Mouse (Mus musculus): ENCODE results near the gene Lrig2. TPM values are rescaled to one million over a fixed set of nuclear protein-coding genes. Genes with fewer than 3 reads are reported as not detected.

Gene Lrig2
- total RNA-seq, 2 experiments from 2014 or later, result 25.8 to 26.8 TPM

- intact Hi-C loops (cut with DNase I), result no loop called here
- DNase-seq (ENCODE audit: extremely low spot score in 1 of 2, low spot score in 2 of 2), result no peak
Measured at GRCm38 (mm10) chr3:104399296-104400045, 112.2 kb downstream of the Lrig2 start.

- intact Hi-C loops (cut with DNase I), result no loop called here
- DNase-seq (ENCODE audit: extremely low spot score in 1 of 2, low spot score in 2 of 2), result no peak
Measured at GRCm38 (mm10) chr3:104397316-104397715, 114.4 kb downstream of the Lrig2 start.

GRCm38 (mm10) chr3:104396736-104397081, 115.0 kb downstream of the Lrig2 start:
- no peak for DNase-seq (ENCODE audit: extremely low spot score in 1 of 2, low spot score in 2 of 2)
- intact Hi-C loops (cut with DNase I), result no loop called here

DNA sequence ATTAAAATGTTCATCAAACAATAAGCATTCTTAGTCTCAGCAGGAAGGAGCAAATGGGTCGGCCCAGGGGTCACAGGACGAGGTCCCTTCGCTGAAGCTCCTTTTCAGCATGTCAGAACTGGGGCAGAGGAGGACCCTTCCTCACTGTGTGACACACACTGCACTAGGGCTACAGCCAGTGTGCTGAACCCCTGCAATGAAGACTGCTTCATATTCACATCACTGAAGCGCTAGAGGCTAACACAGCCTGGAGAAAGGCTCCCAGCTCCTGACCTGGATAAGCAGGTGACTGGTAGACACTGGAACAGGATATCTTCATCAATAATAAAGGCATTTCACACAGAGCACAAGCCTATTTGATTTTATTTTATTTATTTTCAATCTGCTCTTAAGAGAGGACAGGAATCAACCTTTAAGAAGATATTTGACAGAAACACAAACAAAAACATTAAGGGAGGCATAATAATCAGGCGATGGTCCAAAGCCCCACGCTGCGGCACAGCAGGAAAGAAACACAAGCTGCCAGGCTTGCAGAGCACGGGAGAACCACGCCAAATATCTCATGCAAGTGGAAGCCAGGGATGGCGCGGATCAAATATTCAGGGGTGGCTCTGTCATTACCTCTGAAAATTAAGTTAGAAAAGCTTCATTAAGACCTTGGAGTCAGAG, 115.5 kb downstream of the Lrig2 start:
- intact Hi-C loops (cut with DNase I), result no loop called here
- DNase-seq (ENCODE audit: extremely low spot score in 1 of 2, low spot score in 2 of 2), result peak in 1 of 2 experiments; percentile 36

GRCm38 (mm10) chr3:104390072-104390471, 121.6 kb downstream of the Lrig2 start:
- DNase-seq (ENCODE audit: extremely low spot score in 1 of 2, low spot score in 2 of 2), result no peak
- intact Hi-C loops (cut with DNase I), result no loop called here

DNA sequence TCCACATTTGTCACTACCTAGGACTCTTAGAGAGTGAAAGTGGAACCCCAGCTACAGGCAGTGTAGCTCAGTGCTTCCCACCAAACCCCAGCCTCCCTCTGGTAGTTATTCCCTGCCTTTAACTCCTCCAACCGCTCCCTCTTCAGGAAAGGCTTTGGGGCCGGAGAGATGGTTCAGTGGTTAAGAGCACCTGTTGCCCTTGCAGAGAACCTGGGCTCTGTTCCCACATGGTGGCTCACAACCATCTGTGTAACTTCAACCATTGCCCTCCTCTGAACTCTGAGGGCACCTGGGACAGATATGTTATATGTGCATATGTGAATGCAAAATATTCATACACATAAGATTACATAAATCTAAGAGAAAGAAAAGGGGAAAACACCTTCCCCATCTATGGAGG, 122.3 kb downstream of the Lrig2 start:
- intact Hi-C loops (cut with DNase I), result no loop called here
- DNase-seq (ENCODE audit: extremely low spot score in 1 of 2, low spot score in 2 of 2), result no peak

DNA sequence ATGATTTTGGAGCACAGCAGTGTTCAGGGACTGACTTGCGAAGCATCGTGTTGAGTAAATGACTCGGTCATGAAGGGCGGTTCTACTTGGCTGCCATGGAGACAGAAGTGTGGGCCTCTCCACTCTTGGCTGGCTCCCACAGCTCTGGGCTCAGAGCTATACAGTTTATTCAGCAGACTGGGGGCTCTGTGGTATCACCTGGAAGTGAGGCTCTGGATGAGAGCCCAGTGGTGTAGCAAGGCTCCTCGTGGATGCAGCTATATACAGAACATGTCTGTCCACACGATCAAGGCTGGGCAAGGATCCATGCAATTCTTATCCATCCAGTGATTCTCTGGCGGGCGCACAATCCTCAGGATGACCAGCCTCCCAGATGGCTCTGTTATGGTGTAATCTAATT, 126.1 kb downstream of the Lrig2 start:
- peak; percentile 27 to 53 for DNase-seq (ENCODE audit: extremely low spot score in 1 of 2, low spot score in 2 of 2)
- intact Hi-C loops (cut with DNase I), result no loop called here

DNA sequence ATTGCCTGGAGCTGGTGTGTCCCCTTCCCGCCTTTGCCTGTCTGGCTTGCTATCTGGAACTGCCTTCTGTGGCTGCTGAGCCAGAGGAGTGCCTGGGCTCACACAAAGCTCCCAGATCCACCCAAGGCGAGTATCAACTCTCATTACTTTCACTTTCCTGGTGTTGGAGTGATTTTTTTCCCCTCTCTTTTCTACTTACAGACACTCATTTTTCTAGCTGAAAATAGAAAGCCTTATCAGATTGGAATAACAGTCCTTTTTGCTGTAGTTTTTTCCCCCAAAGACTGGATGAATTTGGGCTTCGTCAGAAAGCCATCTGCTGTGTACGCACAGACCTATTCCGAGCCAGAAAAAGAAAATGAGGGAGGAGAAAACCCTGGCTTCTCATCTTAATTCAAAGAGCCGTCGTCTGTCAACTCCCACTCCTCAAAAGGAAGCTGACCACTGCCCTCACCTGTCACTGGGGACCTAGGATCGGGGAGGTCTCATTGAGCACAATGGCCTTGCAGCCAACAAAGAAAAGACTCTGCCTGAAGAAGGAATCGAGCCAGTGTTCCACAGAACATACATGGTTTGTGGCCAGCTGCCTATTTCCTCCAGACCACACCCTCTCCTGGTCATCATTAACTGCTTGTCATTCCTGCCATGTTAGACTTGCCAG, 127.9 kb downstream of the Lrig2 start:
- DNase-seq (ENCODE audit: extremely low spot score in 1 of 2, low spot score in 2 of 2), result peak; percentile 28 to 46
- intact Hi-C loops (cut with DNase I), result no loop called here

DNA sequence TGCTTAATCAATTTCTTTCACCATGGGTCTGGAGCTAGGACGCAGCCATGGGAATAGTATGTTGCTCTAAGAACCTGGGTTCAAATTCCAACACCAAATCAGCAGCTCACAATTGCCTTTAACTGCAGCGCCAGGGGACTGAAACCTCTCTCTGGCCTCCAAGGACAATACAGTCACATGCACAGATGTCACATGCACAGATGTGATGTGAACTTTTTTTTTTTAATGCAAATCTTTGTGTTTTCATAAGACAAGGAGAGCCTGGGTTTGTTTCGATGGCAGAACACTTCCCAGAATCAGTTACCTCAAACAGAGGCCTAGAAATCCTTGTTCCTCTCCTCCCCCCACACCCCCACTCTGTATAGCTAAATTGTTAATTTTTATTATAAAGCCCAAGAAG, 133.5 kb downstream of the Lrig2 start:
- intact Hi-C loops (cut with DNase I), result no loop called here
- DNase-seq (ENCODE audit: extremely low spot score in 1 of 2, low spot score in 2 of 2), result no peak

- DNase-seq (ENCODE audit: extremely low spot score in 1 of 2, low spot score in 2 of 2), result peak in 1 of 2 experiments; percentile 44
Measured at GRCm38 (mm10) chr3:104373907-104374306, 137.8 kb downstream of the Lrig2 start.

GRCm38 (mm10) chr3:104372374-104372773, 139.3 kb downstream of the Lrig2 start:
- intact Hi-C loops (cut with DNase I), result no loop called here
- DNase-seq (ENCODE audit: extremely low spot score in 1 of 2, low spot score in 2 of 2), result no peak

More at GRCm38 (mm10) chr3:104373907-104374306, 137.8 kb downstream of the Lrig2 start:
- intact Hi-C loops (cut with DNase I), result no loop called here

GRCm38 (mm10) chr3:104367912-104368311, 143.8 kb downstream of the Lrig2 start:
- no peak for DNase-seq (ENCODE audit: extremely low spot score in 1 of 2, low spot score in 2 of 2)
- intact Hi-C loops (cut with DNase I), result no loop called here

DNA sequence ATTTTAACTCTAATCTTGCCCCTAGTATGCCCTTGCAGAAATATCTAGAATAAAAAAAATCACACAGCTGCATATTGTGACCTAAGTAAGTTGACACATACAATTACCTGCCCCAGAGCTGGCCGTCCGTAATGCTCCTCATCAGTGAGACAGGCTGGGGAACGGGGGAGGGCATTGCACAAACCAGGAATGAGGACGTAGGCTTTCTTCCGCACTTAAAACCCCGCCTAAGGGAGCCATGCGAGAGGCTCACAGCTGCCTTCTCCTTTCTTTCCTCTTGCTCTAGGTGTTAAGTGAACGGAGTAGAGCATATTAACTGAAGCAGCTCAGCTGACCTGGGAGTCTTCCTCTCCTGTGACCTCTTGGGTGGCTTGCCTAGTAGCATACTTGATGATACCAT, 149.9 kb downstream of the Lrig2 start:
- intact Hi-C loops (cut with DNase I), result no loop called here
- no peak for DNase-seq (ENCODE audit: extremely low spot score in 1 of 2, low spot score in 2 of 2)

DNA sequence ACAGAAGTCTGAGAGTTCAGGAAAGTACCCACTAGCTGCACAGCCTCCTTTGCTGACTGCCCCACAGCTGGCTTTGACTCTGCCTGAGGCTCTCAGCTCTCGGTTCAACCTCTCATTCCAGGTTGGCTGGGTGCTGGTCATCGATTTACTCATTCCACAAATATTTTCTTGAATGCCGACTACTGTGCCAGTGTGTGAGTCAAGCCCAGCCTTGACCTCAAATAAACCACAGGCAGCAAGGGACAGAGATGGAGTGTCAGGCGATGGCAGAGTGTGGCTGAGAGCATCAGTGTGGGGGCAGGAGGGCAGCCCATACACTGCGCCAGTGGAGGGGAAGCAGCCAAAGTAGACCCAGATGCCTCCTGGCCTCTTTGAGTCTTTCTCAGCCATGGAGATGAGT, 151.4 kb downstream of the Lrig2 start:
- DNase-seq (ENCODE audit: extremely low spot score in 1 of 2, low spot score in 2 of 2), result no peak
- intact Hi-C loops (cut with DNase I), result no loop called here

DNA sequence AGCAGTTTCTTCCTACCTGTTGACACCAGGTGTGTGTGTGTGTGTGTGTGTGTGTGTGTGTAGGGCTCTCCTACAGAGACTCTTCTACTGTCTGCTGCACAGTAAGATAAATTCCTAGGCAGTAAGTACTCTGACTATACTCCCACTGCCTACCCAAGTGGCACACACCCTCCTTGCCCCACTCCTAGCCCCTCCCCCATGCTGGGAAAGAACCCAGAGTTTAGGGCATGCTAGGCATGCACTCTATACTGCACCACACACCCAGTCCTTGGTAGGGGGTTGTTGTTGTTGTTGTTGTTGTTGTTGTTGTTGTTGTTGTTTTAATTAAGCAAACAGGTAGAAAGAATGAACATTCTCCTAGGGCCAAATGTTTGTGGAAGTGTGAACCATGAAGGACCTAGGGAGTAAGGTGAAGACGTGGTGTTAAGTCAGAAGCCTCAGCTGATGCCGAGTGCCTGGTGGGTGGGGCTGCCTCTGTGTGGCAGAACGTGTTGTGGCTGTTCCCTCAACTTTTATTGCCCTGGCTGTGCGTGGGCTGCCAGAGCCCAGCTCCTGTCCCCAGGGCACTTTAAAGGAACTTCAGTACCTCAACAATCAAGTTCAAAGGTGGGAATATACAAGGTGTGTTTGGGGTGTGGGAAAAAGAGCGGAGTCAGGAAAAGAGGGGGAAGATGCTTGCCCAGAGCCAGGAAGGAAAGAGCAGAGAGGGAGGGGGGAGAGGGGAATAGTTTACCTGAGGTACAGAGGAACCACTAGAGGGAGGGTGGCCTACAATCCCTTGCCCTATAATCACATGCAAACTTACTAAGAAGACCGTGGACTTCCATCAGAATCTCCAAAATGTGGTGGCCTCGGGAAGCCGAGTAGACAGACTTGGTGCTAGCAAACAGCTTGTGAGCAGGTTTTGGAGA, 152.2 kb downstream of the Lrig2 start:
- intact Hi-C loops (cut with DNase I), result no loop called here

GRCm38 (mm10) chr3:104358747-104359146, 153.0 kb downstream of the Lrig2 start:
- no peak for DNase-seq (ENCODE audit: extremely low spot score in 1 of 2, low spot score in 2 of 2)

More for the DNA sequence above, 152.2 kb downstream of the Lrig2 start:
- DNase-seq (ENCODE audit: extremely low spot score in 1 of 2, low spot score in 2 of 2), result no peak

DNA sequence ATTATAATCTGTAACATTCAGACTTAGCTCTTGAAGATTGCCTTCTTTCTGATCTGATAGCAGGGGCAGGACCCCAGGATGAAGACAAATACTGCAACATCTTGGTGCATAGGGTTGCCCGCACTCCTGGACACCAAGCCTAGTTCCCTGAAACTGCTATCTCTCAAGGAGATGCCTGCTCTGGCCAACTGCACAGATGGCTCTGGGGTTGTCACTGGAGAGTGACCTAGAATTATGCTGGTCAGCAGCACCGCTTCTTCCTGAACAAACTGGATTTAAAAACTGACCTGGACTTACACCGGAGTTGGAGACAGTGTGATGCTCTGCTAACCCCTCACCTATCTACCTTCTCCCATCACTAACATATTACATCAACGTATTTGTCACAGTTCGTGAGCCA, 155.6 kb downstream of the Lrig2 start:
- intact Hi-C loops (cut with DNase I), result no loop called here
- DNase-seq (ENCODE audit: extremely low spot score in 1 of 2, low spot score in 2 of 2), result no peak

More at GRCm38 (mm10) chr3:104358747-104359146, 153.0 kb downstream of the Lrig2 start:
- intact Hi-C loops (cut with DNase I), result no loop called here

DNA sequence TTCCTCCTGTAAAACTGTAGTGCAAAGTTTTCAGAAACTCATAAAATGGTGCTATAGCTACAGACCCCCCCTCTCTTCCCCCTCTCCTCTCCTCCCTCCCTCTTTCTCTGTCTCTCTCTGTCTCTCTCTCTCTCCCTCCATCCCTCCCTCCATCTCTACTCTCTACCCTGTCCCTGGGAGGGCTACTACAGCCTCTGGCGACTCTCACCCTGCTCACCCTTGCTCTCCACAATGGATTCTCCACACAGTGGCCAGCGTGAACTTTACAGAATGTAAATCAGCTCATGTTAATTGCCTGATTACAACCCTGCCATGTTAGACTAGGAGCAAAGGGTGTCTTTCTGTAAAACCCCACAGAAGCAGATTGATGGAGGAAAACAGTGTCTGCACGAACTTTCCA, 157.8 kb downstream of the Lrig2 start:
- intact Hi-C loops (cut with DNase I), result no loop called here
- no peak for DNase-seq (ENCODE audit: extremely low spot score in 1 of 2, low spot score in 2 of 2)
